Mouse (Mus musculus): ENCODE data around the gene Lcmt1. TPM values are rescaled to one million over a fixed set of nuclear protein-coding genes. Genes with fewer than 3 reads are reported as not detected.
A peak's percentile ranks its signal among the peaks of the same experiment; 100 is the strongest.

Lcmt1 gene
- polyA plus RNA-seq, 1 experiment from 2014 or later, result 70.5 TPM

- Histone ChIP-seq H3K4me3 (ENCODE audit: low read depth, low read length) (peak overlapping the region; percentile 88), H3K4me1 (replicated peaks; ENCODE audit: control insufficient read depth, insufficient read depth, low read length) (no peaks in the 10 kb centered on the region), H3K27ac (ENCODE audit: low read depth, low read length) (0 out of 2 replicates have a peak overlapping the region, but pooled peaks have one; percentile 52), H3K9me3 (ENCODE audit: control insufficient read depth, low read length) (no peaks in the 10 kb centered on the region), H3K9ac (ENCODE audit: low read depth, low read length) (peak overlapping the region; percentile 90), H3K4me2 (replicated peaks; ENCODE audit: low read depth, low read length) (peak overlapping the region; percentile 86), H3K36me3 (ENCODE audit: control insufficient read depth, insufficient read depth, low read length) (no peaks in the 10 kb centered on the region), H3K27me3 (ENCODE audit: control insufficient read depth, insufficient read depth, low read length) (no peaks in the 10 kb centered on the region)
- DNase-seq (ENCODE audit: low spot score) (peak; percentile 93), ATAC-seq (ENCODE audit: low FRiP score) (peak; percentile 99)
- WGBS, result 4% methylated on average over 41 of the region's 41 CpGs
Measured at GRCm38 (mm10) chr7:123377443-123378400, 8.1 kb downstream of the Lcmt1 start.

- Histone ChIP-seq H3K9me3 (ENCODE audit: control insufficient read depth, low read length) (no peaks in the 10 kb centered on the region), H3K4me1 (replicated peaks; ENCODE audit: control insufficient read depth, insufficient read depth, low read length) (no peaks in the 10 kb centered on the region), H3K27me3 (ENCODE audit: control insufficient read depth, insufficient read depth, low read length) (no peaks in the 10 kb centered on the region), H3K4me2 (replicated peaks; ENCODE audit: low read depth, low read length) (no peak overlapping the region), H3K9ac (ENCODE audit: low read depth, low read length) (no peak overlapping the region), H3K4me3 (ENCODE audit: low read depth, low read length) (no peak overlapping the region), H3K27ac (ENCODE audit: low read depth, low read length) (no peak overlapping the region), H3K36me3 (ENCODE audit: control insufficient read depth, insufficient read depth, low read length) (0 out of 2 replicates have a peak, but pooled peaks cover 2% of the 10 kb centered on the region)
- ATAC-seq (ENCODE audit: low FRiP score) (no peak), DNase-seq (ENCODE audit: low spot score) (no peak)
- WGBS, result 69% methylated on average over 11 of the region's 11 CpGs
Measured at GRCm38 (mm10) chr7:123385693-123386407, 16.3 kb downstream of the Lcmt1 start.

GRCm38 (mm10) chr7:123389686-123390280, 20.2 kb downstream of the Lcmt1 start:
- H3K27ac ChIP-seq (ENCODE audit: low read depth, low read length), result no peak overlapping the region
- ATAC-seq (ENCODE audit: low FRiP score) (no peak), DNase-seq (ENCODE audit: low spot score) (no peak)
- H3K4me2 ChIP-seq (replicated peaks; ENCODE audit: low read depth, low read length), result no peak overlapping the region
- 82% methylated on average over 6 of the region's 6 CpGs for WGBS
- no peak overlapping the region for H3K4me3 ChIP-seq (ENCODE audit: low read depth, low read length)
- no peaks in the 10 kb centered on the region for H3K9me3 ChIP-seq (ENCODE audit: control insufficient read depth, low read length)
- H3K4me1 ChIP-seq (replicated peaks; ENCODE audit: control insufficient read depth, insufficient read depth, low read length), result no peaks in the 10 kb centered on the region
- no peak overlapping the region for H3K9ac ChIP-seq (ENCODE audit: low read depth, low read length)
- no peaks in the 10 kb centered on the region for H3K27me3 ChIP-seq (ENCODE audit: control insufficient read depth, insufficient read depth, low read length)
- 0 out of 2 replicates have a peak, but pooled peaks cover 2% of the 10 kb centered on the region for H3K36me3 ChIP-seq (ENCODE audit: control insufficient read depth, insufficient read depth, low read length)

- H3K4me2 ChIP-seq (replicated peaks; ENCODE audit: low read depth, low read length), result no peak overlapping the region
- H3K27ac ChIP-seq (ENCODE audit: low read depth, low read length), result no peak overlapping the region
- ATAC-seq (ENCODE audit: low FRiP score) (no peak), DNase-seq (ENCODE audit: low spot score) (no peak)
- H3K4me3 ChIP-seq (ENCODE audit: low read depth, low read length), result no peak overlapping the region
- no peaks in the 10 kb centered on the region for H3K4me1 ChIP-seq (replicated peaks; ENCODE audit: control insufficient read depth, insufficient read depth, low read length)
- no peaks in the 10 kb centered on the region for H3K36me3 ChIP-seq (ENCODE audit: control insufficient read depth, insufficient read depth, low read length)
- 94% methylated on average over 6 of the region's 6 CpGs for WGBS
- H3K9me3 ChIP-seq (ENCODE audit: control insufficient read depth, low read length), result no peaks in the 10 kb centered on the region
- H3K9ac ChIP-seq (ENCODE audit: low read depth, low read length), result no peak overlapping the region
- H3K27me3 ChIP-seq (ENCODE audit: control insufficient read depth, insufficient read depth, low read length), result no peaks in the 10 kb centered on the region
Measured at GRCm38 (mm10) chr7:123394271-123394670, 24.7 kb downstream of the Lcmt1 start.

- WGBS, result 82% methylated on average over 5 of the region's 5 CpGs
- no peaks in the 10 kb centered on the region for H3K36me3 ChIP-seq (ENCODE audit: control insufficient read depth, insufficient read depth, low read length)
- no peak overlapping the region for H3K9ac ChIP-seq (ENCODE audit: low read depth, low read length)
- no peaks in the 10 kb centered on the region for H3K9me3 ChIP-seq (ENCODE audit: control insufficient read depth, low read length)
- no peaks in the 10 kb centered on the region for H3K27me3 ChIP-seq (ENCODE audit: control insufficient read depth, insufficient read depth, low read length)
- DNase-seq (ENCODE audit: low spot score) (no peak), ATAC-seq (ENCODE audit: low FRiP score) (no peak)
- H3K4me1 ChIP-seq (replicated peaks; ENCODE audit: control insufficient read depth, insufficient read depth, low read length), result no peaks in the 10 kb centered on the region
- H3K4me2 ChIP-seq (replicated peaks; ENCODE audit: low read depth, low read length), result no peak overlapping the region
- no peak overlapping the region for H3K27ac ChIP-seq (ENCODE audit: low read depth, low read length)
- H3K4me3 ChIP-seq (ENCODE audit: low read depth, low read length), result no peak overlapping the region
Measured at GRCm38 (mm10) chr7:123396900-123397299, 27.3 kb downstream of the Lcmt1 start.

GRCm38 (mm10) chr7:123397369-123397768, 27.8 kb downstream of the Lcmt1 start:
- H3K4me3 ChIP-seq (ENCODE audit: low read depth, low read length), result no peak overlapping the region
- WGBS, result 88% methylated on average over 8 of the region's 8 CpGs
- ATAC-seq (ENCODE audit: low FRiP score) (no peak), DNase-seq (ENCODE audit: low spot score) (no peak)
- no peak overlapping the region for H3K9ac ChIP-seq (ENCODE audit: low read depth, low read length)
- no peak overlapping the region for H3K27ac ChIP-seq (ENCODE audit: low read depth, low read length)
- no peaks in the 10 kb centered on the region for H3K27me3 ChIP-seq (ENCODE audit: control insufficient read depth, insufficient read depth, low read length)
- H3K36me3 ChIP-seq (ENCODE audit: control insufficient read depth, insufficient read depth, low read length), result no peaks in the 10 kb centered on the region
- H3K9me3 ChIP-seq (ENCODE audit: control insufficient read depth, low read length), result no peaks in the 10 kb centered on the region
- no peak overlapping the region for H3K4me2 ChIP-seq (replicated peaks; ENCODE audit: low read depth, low read length)
- H3K4me1 ChIP-seq (replicated peaks; ENCODE audit: control insufficient read depth, insufficient read depth, low read length), result no peaks in the 10 kb centered on the region

- 93% methylated on average over 8 of the region's 8 CpGs for WGBS
- no peak for ATAC-seq (ENCODE audit: low FRiP score)
- Histone ChIP-seq H3K4me3 (ENCODE audit: low read depth, low read length) (no peak overlapping the region), H3K36me3 (ENCODE audit: control insufficient read depth, insufficient read depth, low read length) (no peaks in the 10 kb centered on the region), H3K9me3 (ENCODE audit: control insufficient read depth, low read length) (no peaks in the 10 kb centered on the region), H3K4me2 (replicated peaks; ENCODE audit: low read depth, low read length) (no peak overlapping the region), H3K9ac (ENCODE audit: low read depth, low read length) (no peak overlapping the region), H3K27me3 (ENCODE audit: control insufficient read depth, insufficient read depth, low read length) (no peaks in the 10 kb centered on the region), H3K27ac (ENCODE audit: low read depth, low read length) (no peak overlapping the region), H3K4me1 (replicated peaks; ENCODE audit: control insufficient read depth, insufficient read depth, low read length) (no peaks in the 10 kb centered on the region)
- DNase-seq (ENCODE audit: low spot score), result no peak
Measured at GRCm38 (mm10) chr7:123397931-123398330, 28.3 kb downstream of the Lcmt1 start.

- ATAC-seq (ENCODE audit: low FRiP score), result peak; percentile 40; the same call in 1 of the 2 replicates
- no peak overlapping the region for H3K4me3 ChIP-seq (ENCODE audit: low read depth, low read length)
Measured at GRCm38 (mm10) chr7:123398828-123399227, 29.2 kb downstream of the Lcmt1 start.

More at GRCm38 (mm10) chr7:123398828-123399227, 29.2 kb downstream of the Lcmt1 start:
- H3K9me3 ChIP-seq (ENCODE audit: control insufficient read depth, low read length), result no peaks in the 10 kb centered on the region
- no peaks in the 10 kb centered on the region for H3K27me3 ChIP-seq (ENCODE audit: control insufficient read depth, insufficient read depth, low read length)
- no peak overlapping the region for H3K4me2 ChIP-seq (replicated peaks; ENCODE audit: low read depth, low read length)
- no peak overlapping the region for H3K9ac ChIP-seq (ENCODE audit: low read depth, low read length)
- peak; percentile 76 for DNase-seq (ENCODE audit: low spot score)
- H3K27ac ChIP-seq (ENCODE audit: low read depth, low read length), result no peak overlapping the region
- no peaks in the 10 kb centered on the region for H3K36me3 ChIP-seq (ENCODE audit: control insufficient read depth, insufficient read depth, low read length)
- H3K4me1 ChIP-seq (replicated peaks; ENCODE audit: control insufficient read depth, insufficient read depth, low read length), result no peaks in the 10 kb centered on the region
- WGBS, result 29% methylated on average over 7 of the region's 7 CpGs

Data from hindbrain, embryonic 11.5 days (tissue).